Mouse (Mus musculus): ENCODE measurements around the gene Samhd1. TPM values are rescaled to one million over a fixed set of nuclear protein-coding genes. Genes with fewer than 3 reads are reported as not detected.
A peak's percentile ranks its signal among the peaks of the same experiment; 100 is the strongest.
"Not testable (repeated sequence)": the region's sequence is repeated elsewhere in the genome, so short reads cannot be mapped to it uniquely, and the experiment has no call there.

Samhd1 gene
- 23.5 and 23.7 TPM in 2 replicates for polyA plus RNA-seq (2015; fragmentation: Nextera tagmentation; extraction: Ambion mirVana)

- Histone ChIP-seq H3K9me3 (no peaks in the 10 kb centered on the region), H3K9ac (peak within 1 kb of the TSS; percentile 62), H3K27ac (peak within 1 kb of the TSS; percentile 68), H3K4me3 (replicated peaks) (peak within 1 kb of the TSS; percentile 58), H3K4me2 (replicated peaks) (peak within 1 kb of the TSS; percentile 71), H3K36me3 (no peaks in the 10 kb centered on the region), H3K4me1 (replicated peaks) (0 out of 2 replicates have a peak, but pooled peaks cover 2% of the 10 kb centered on the region), H3K27me3 (replicated peaks) (no peaks in the 10 kb centered on the region)
- under 1% methylated on average over 32 of the region's 32 CpGs for WGBS
- ATAC-seq, result peak; percentile 96
These were observed at the start of gene Samhd1 for GRCm38 (mm10) chr2:157135014-157135413. Samhd1 (minus strand) TSS chr2:157135265.

- no peaks in the 10 kb centered on the region for H3K4me1 ChIP-seq (replicated peaks)
- no peak for ATAC-seq
- H3K36me3 ChIP-seq, result peaks cover 13% of the 10 kb centered on the region
- no peaks in the 10 kb centered on the region for H3K27me3 ChIP-seq (replicated peaks)
- no peak overlapping the region for H3K27ac ChIP-seq
- H3K9me3 ChIP-seq, result no peaks in the 10 kb centered on the region
- H3K9ac ChIP-seq, result no peak overlapping the region
- no peak overlapping the region for H3K4me2 ChIP-seq (replicated peaks)
- 74% methylated on average over 6 of the region's 6 CpGs for WGBS
- H3K4me3 ChIP-seq (replicated peaks), result no peak overlapping the region
These were observed 43.1 kb upstream of the Samhd1 start for GRCm38 (mm10) chr2:157178167-157178566.

GRCm38 (mm10) chr2:157176248-157176647 lies 41.2 kb upstream of the Samhd1 start:
- Histone ChIP-seq H3K4me3 (replicated peaks) (no peak overlapping the region), H3K36me3 (peaks cover 6% of the 10 kb centered on the region; the same call in 1 of the 2 replicates), H3K27me3 (replicated peaks) (no peaks in the 10 kb centered on the region), H3K9me3 (no peaks in the 10 kb centered on the region), H3K9ac (no peak overlapping the region), H3K4me1 (replicated peaks) (no peaks in the 10 kb centered on the region), H3K27ac (no peak overlapping the region), H3K4me2 (replicated peaks) (no peak overlapping the region)
- 91% methylated on average over 3 of the region's 3 CpGs for WGBS
- ATAC-seq, result no peak

- no peaks in the 10 kb centered on the region for H3K9me3 ChIP-seq
- no peak overlapping the region for H3K9ac ChIP-seq
- H3K36me3 ChIP-seq, result peaks cover 11% of the 10 kb centered on the region; the same call in 1 of the 2 replicates
- no peak for ATAC-seq
- H3K27me3 ChIP-seq (replicated peaks), result no peaks in the 10 kb centered on the region
- no peak overlapping the region for H3K27ac ChIP-seq
- WGBS, result 67% methylated on average over 5 of the region's 5 CpGs
- H3K4me2 ChIP-seq (replicated peaks), result no peak overlapping the region
- no peaks in the 10 kb centered on the region for H3K4me1 ChIP-seq (replicated peaks)
- no peak overlapping the region for H3K4me3 ChIP-seq (replicated peaks)
These were observed 39.4 kb upstream of the Samhd1 start for GRCm38 (mm10) chr2:157174416-157174815.

- Histone ChIP-seq H3K27me3 (replicated peaks) (no peaks in the 10 kb centered on the region), H3K36me3 (peaks cover 12% of the 10 kb centered on the region; the same call in 1 of the 2 replicates), H3K9ac (no peak overlapping the region), H3K9me3 (no peaks in the 10 kb centered on the region), H3K27ac (no peak overlapping the region), H3K4me2 (replicated peaks) (no peak overlapping the region), H3K4me1 (replicated peaks) (no peaks in the 10 kb centered on the region), H3K4me3 (replicated peaks) (no peak overlapping the region)
- ATAC-seq, result no peak
- 87% methylated on average over 6 of the region's 6 CpGs for WGBS
These were observed 38.5 kb upstream of the Samhd1 start for GRCm38 (mm10) chr2:157173555-157173954.

GRCm38 (mm10) chr2:157172984-157173383 lies 37.9 kb upstream of the Samhd1 start:
- whole genome bisulfite sequencing, result 96% methylated on average over 6 of the region's 6 CpGs
- Histone ChIP-seq H3K4me2 (replicated peaks) (no peak overlapping the region), H3K4me1 (replicated peaks) (no peaks in the 10 kb centered on the region), H3K9me3 (no peaks in the 10 kb centered on the region), H3K4me3 (replicated peaks) (no peak overlapping the region), H3K27ac (no peak overlapping the region), H3K27me3 (replicated peaks) (no peaks in the 10 kb centered on the region), H3K9ac (no peak overlapping the region), H3K36me3 (peaks cover 12% of the 10 kb centered on the region; the same call in 1 of the 2 replicates)
- no peak for ATAC-seq

- H3K4me3 ChIP-seq (replicated peaks), result no peak overlapping the region
- H3K27me3 ChIP-seq (replicated peaks), result no peaks in the 10 kb centered on the region
- no peaks in the 10 kb centered on the region for H3K4me1 ChIP-seq (replicated peaks)
- H3K27ac ChIP-seq, result no peak overlapping the region
- no peaks in the 10 kb centered on the region for H3K9me3 ChIP-seq
- no peak overlapping the region for H3K9ac ChIP-seq
- H3K36me3 ChIP-seq, result peaks cover 17% of the 10 kb centered on the region
- no peak for ATAC-seq
- no peak overlapping the region for H3K4me2 ChIP-seq (replicated peaks)
- WGBS, result 52% methylated on average over 6 of the region's 6 CpGs
These were observed 35.6 kb upstream of the Samhd1 start for GRCm38 (mm10) chr2:157170626-157171025.

- Histone ChIP-seq H3K4me3 (replicated peaks) (no peak overlapping the region), H3K4me2 (replicated peaks) (no peak overlapping the region), H3K27ac (no peak overlapping the region), H3K36me3 (peaks cover 17% of the 10 kb centered on the region), H3K27me3 (replicated peaks) (no peaks in the 10 kb centered on the region), H3K4me1 (replicated peaks) (no peaks in the 10 kb centered on the region), H3K9ac (no peak overlapping the region), H3K9me3 (no peaks in the 10 kb centered on the region)
- ATAC-seq, result no peak
- WGBS, result 36% methylated on average over 5 of the region's 5 CpGs
These were observed 35.1 kb upstream of the Samhd1 start for GRCm38 (mm10) chr2:157170166-157170565.

- Histone ChIP-seq H3K4me1 (replicated peaks) (no peaks in the 10 kb centered on the region), H3K9me3 (no peaks in the 10 kb centered on the region), H3K4me3 (replicated peaks) (no peak overlapping the region), H3K9ac (no peak overlapping the region), H3K4me2 (replicated peaks) (no peak overlapping the region), H3K27ac (no peak overlapping the region), H3K36me3 (peaks cover 13% of the 10 kb centered on the region), H3K27me3 (replicated peaks) (no peaks in the 10 kb centered on the region)
- ATAC-seq, result no peak
- WGBS, result 94% methylated on average over 12 of the region's 12 CpGs
These were observed 31.5 kb upstream of the Samhd1 start for GRCm38 (mm10) chr2:157166371-157167080.

GRCm38 (mm10) chr2:157165312-157166224 lies 30.5 kb upstream of the Samhd1 start:
- H3K9ac ChIP-seq; H3K4me3 ChIP-seq (replicated peaks); H3K27me3 ChIP-seq (replicated peaks); H3K4me1 ChIP-seq (replicated peaks); ATAC-seq; H3K27ac ChIP-seq; H3K9me3 ChIP-seq; H3K4me2 ChIP-seq (replicated peaks): not testable (repeated sequence)
- peaks cover 18% of the 10 kb centered on the region for H3K36me3 ChIP-seq

- ATAC-seq, result no peak
- Histone ChIP-seq H3K9ac (no peak overlapping the region), H3K4me2 (replicated peaks) (no peak overlapping the region), H3K4me1 (replicated peaks) (no peaks in the 10 kb centered on the region), H3K27me3 (replicated peaks) (no peaks in the 10 kb centered on the region), H3K27ac (no peak overlapping the region), H3K36me3 (peaks cover 15% of the 10 kb centered on the region), H3K4me3 (replicated peaks) (no peak overlapping the region), H3K9me3 (no peaks in the 10 kb centered on the region)
- 87% methylated on average over 2 of the region's 2 CpGs for WGBS
These were observed 29.0 kb upstream of the Samhd1 start for GRCm38 (mm10) chr2:157164101-157164500.

GRCm38 (mm10) chr2:157156079-157156478 lies 21.0 kb upstream of the Samhd1 start:
- H3K4me2 ChIP-seq (replicated peaks), result no peak overlapping the region
- H3K9me3 ChIP-seq, result no peaks in the 10 kb centered on the region
- peaks cover 29% of the 10 kb centered on the region for H3K36me3 ChIP-seq
- H3K4me1 ChIP-seq (replicated peaks), result no peaks in the 10 kb centered on the region
- H3K27ac ChIP-seq, result no peak overlapping the region
- no peak for ATAC-seq
- no peak overlapping the region for H3K4me3 ChIP-seq (replicated peaks)
- WGBS, result 90% methylated on average over 1 of the region's 1 CpGs
- no peaks in the 10 kb centered on the region for H3K27me3 ChIP-seq (replicated peaks)
- H3K9ac ChIP-seq, result no peak overlapping the region
